ENCODE assay signal across 7 mouse cellular contexts in the genomic region with DNA sequence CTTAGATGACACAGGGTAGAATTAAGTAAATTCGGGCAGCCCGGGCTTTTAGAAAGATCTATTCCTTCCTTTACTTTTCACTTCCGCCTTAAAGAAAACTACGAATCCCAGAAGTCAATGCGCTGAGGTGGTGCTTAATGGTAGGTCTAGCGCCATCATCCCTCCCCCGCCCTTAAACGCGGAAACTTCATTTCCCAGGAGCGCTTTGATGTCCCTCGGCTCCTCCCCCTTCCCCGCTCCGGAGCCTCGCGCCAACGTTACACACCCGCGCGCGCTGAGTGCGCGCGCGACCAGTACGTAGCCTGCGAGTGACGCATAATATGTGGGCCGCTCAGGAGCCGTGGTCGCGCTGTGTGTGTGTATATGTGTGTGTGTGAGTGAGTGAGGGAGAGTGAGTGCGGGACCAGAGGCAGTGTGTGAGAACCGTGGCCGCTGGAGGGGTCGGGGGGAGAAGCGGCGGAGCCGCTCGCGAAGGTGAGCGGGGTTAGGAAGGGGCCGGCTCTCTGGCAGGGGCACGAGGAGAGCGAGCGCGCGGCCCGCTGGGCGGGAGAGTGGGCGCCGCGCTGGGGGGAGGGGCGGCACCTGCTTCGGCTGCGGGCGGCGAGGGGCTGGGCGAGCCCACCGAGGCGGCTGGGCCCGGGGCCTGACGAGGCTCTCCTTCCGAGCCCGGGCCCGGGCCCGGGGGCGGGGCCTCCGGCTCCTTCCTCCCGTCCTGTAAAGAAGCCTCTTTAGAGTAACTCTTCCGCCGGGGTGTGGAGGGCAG. TPM values are rescaled to one million over a fixed set of nuclear protein-coding genes. Genes with fewer than 3 reads are reported as not detected.
DNase-seq lines count a peak whose midpoint lies in the region; ATAC-seq and TF ChIP-seq lines count a peak whose summit lies in the region.

A gene (plus strand): TSS at position 257 of the 763 bp plus-strand sequence.

- peak within 1 kb of the TSS; percentile 90 for H3K9ac ChIP-seq in intestine, postnatal 0 days (ENCODE audit: low read depth, low read length)
- peak within 1 kb of the TSS; percentile 83 for H3K9ac ChIP-seq in midbrain, embryonic 12.5 days (replicated peaks)

- H3K4me3 ChIP-seq in embryonic facial prominence, embryonic 10.5 days, result peak within 1 kb of the TSS; percentile 97
- peak within 1 kb of the TSS; percentile 98 for H3K4me3 ChIP-seq in intestine, postnatal 0 days (ENCODE audit: low read depth, low read length)
- peak within 1 kb of the TSS; percentile 91 for H3K4me3 ChIP-seq in midbrain, embryonic 12.5 days
- H3K4me3 ChIP-seq in small intestine, adult 2 months (ENCODE audit: low read depth, low read length), result peak within 1 kb of the TSS; percentile 96

- peaks cover 12% of the 10 kb centered on the region for H3K36me3 ChIP-seq in embryonic facial prominence, embryonic 10.5 days (replicated peaks)
- H3K36me3 ChIP-seq in intestine, postnatal 0 days (ENCODE audit: control insufficient read depth, insufficient read depth), result no peaks in the 10 kb centered on the region
- H3K36me3 ChIP-seq in midbrain, embryonic 12.5 days, result no peaks in the 10 kb centered on the region
- no peaks in the 10 kb centered on the region for H3K36me3 ChIP-seq in small intestine, adult 2 months (ENCODE audit: control insufficient read depth, insufficient read depth, low read length)

- no peaks in the 10 kb centered on the region for H3K9me3 ChIP-seq in embryonic facial prominence, embryonic 10.5 days
- no peaks in the 10 kb centered on the region for H3K9me3 ChIP-seq in intestine, postnatal 0 days (ENCODE audit: control insufficient read depth)
- H3K9me3 ChIP-seq in midbrain, embryonic 12.5 days, result no peaks in the 10 kb centered on the region

- H3K27me3 ChIP-seq in embryonic facial prominence, embryonic 10.5 days (replicated peaks; ENCODE audit: low read depth, poor library complexity, severe bottlenecking), result no peaks in the 10 kb centered on the region
- no peaks in the 10 kb centered on the region for H3K27me3 ChIP-seq in intestine, postnatal 0 days (replicated peaks; ENCODE audit: control insufficient read depth, insufficient read depth, low read length)
- no peaks in the 10 kb centered on the region for H3K27me3 ChIP-seq in midbrain, embryonic 12.5 days
- no peaks in the 10 kb centered on the region for H3K27me3 ChIP-seq in small intestine, adult 2 months (ENCODE audit: control insufficient read depth, insufficient read depth, low read length)

- peak; percentile 99 for ATAC-seq in intestine, postnatal 0 days
- peak; percentile 96 for ATAC-seq in midbrain, embryonic 12.5 days (ENCODE audit: low FRiP score, low read depth)

- H3K4me1 ChIP-seq in embryonic facial prominence, embryonic 10.5 days, result peaks cover 6% of the 10 kb centered on the region; the same call in 1 of the 2 replicates
- H3K4me1 ChIP-seq in intestine, postnatal 0 days (replicated peaks; ENCODE audit: control insufficient read depth, insufficient read depth, low read length), result no peaks in the 10 kb centered on the region
- 0 out of 2 replicates have a peak, but pooled peaks cover 5% of the 10 kb centered on the region for H3K4me1 ChIP-seq in midbrain, embryonic 12.5 days
- H3K4me1 ChIP-seq in small intestine, adult 2 months (ENCODE audit: control insufficient read depth, insufficient read depth, insufficient read length, low read length), result no peaks in the 10 kb centered on the region

- intact Hi-C loops in left cerebral cortex, postnatal 4 days (cut with DNase I), result no loop called here

- peak; percentile 94 for DNase-seq in adrenal gland, postnatal 10 days
- DNase-seq in embryonic facial prominence, embryonic 10.5 days (ENCODE audit: low spot score), result peak; percentile 95
- peak; percentile 92 for DNase-seq in gonadal fat pad, adult 2 months (ENCODE audit: low read depth)
- DNase-seq in left cerebral cortex, postnatal 4 days, result peak; percentile 97

- H3K27ac ChIP-seq in embryonic facial prominence, embryonic 10.5 days (replicated peaks), result peak within 1 kb of the TSS; percentile 97
- H3K27ac ChIP-seq in intestine, postnatal 0 days (ENCODE audit: low read depth, low read length), result peak within 1 kb of the TSS; percentile 95
- peak within 1 kb of the TSS; percentile 91 for H3K27ac ChIP-seq in midbrain, embryonic 12.5 days (replicated peaks)
- H3K27ac ChIP-seq in small intestine, adult 2 months (ENCODE audit: insufficient read depth, low read depth, low read length), result peak within 1 kb of the TSS; percentile 81

- peak; percentile 28 for TF ChIP-seq CTCF in intestine, postnatal 0 days (IDR thresholded peaks at IDR 0.05; ENCODE audit: low read depth)
- TF ChIP-seq CTCF in small intestine, adult 2 months (IDR thresholded peaks at IDR 0.05; ENCODE audit: extremely low read depth, insufficient read length, insufficient replicate concordance, low read depth, low read length), result 0 out of 2 replicates have a peak, but pooled peaks have one; percentile 10

- under 1% methylated on average over 71 of the region's 71 CpGs for WGBS in embryonic facial prominence, embryonic 10.5 days
- WGBS in intestine, postnatal 0 days, result under 1% methylated on average over 57 of the region's 71 CpGs
- whole genome bisulfite sequencing in midbrain, embryonic 12.5 days, result under 1% methylated on average over 52 of the region's 71 CpGs
- under 1% methylated on average over 65 of the region's 71 CpGs for WGBS in small intestine, adult 2 months

- H3K4me2 ChIP-seq in intestine, postnatal 0 days (replicated peaks; ENCODE audit: low read depth), result peak within 1 kb of the TSS; percentile 75
- peak within 1 kb of the TSS; percentile 80 for H3K4me2 ChIP-seq in midbrain, embryonic 12.5 days (replicated peaks)

- TF ChIP-seq POLR2A in small intestine, adult 2 months (IDR thresholded peaks at IDR 0.05; ENCODE audit: low read depth, low read length), result peak; percentile 31; the same call in 1 of the 2 replicates

RNA-seq across cellular contexts. Expression of the gene that starts here (rescaled TPM):
- 10 to 100 TPM; 23.9 to 29.2 TPM for total RNA-seq in adrenal gland, postnatal 10 days (2021)
- polyA plus RNA-seq in embryonic facial prominence, embryonic 10.5 days (2016; fragmentation: Nextera tagmentation; extraction: Ambion mirVana), result 30.7 and 34.8 TPM in 2 replicates
- polyA plus RNA-seq in gonadal fat pad, adult 2 months (2012; rRNA removed), result 14.0 and 15.3 TPM in 2 replicates
- 4.8 and 5.2 TPM in 2 replicates for polyA plus RNA-seq in intestine, postnatal 0 days (2015; fragmentation: Nextera tagmentation; extraction: Ambion mirVana)
- total RNA-seq in left cerebral cortex, postnatal 4 days (2021), result 10 to 100 TPM; 31.2 to 33.4 TPM
- polyA plus RNA-seq in midbrain, embryonic 12.5 days (2016; fragmentation: Nextera tagmentation; extraction: Ambion mirVana), result 26.8 and 35.3 TPM in 2 replicates
- polyA plus RNA-seq in small intestine, adult 2 months (2012; rRNA removed), result 3.3 and 6.4 TPM in 2 replicates

Comparison
In these comparisons a context has a peak if more than half of its experiments do, and no peak if none do; other contexts are left out.
1. Peak in every context shown above with its lines: DNase-seq, ATAC-seq, H3K4me3 ChIP-seq and H3K27ac ChIP-seq.